ENCODE assay signal across 21 mouse cellular contexts in the genomic region with DNA sequence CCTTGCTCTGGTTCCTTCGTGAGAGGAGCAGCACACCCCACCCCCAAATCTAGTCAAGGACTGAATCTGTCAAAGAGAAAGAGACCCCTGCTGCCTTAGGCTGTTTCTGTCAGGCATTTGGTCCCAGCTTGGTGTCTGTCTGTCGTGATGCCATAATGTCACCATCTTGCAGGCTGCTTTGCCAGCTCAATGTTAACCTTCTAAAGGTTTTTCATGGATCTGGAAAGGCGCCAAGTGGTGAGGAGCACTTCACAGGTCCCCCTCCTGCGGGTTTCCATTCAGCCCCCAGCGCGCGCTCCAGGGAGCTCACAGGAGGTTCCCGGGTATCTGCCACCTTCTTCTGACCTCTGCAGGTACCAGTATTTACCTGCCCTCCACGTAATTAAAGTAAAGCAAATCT. TPM values are rescaled to one million over a fixed set of nuclear protein-coding genes. Genes with fewer than 3 reads are reported as not detected.
DNase-seq lines count a peak whose midpoint lies in the region; ATAC-seq and TF ChIP-seq lines count a peak whose summit lies in the region.
"Had no signal": no experiment of that assay in that cellular context is flagged by ENCODE, and none has a peak within 500 bp of the region (broad histone marks: within the 10 kb centered on the region; RNA-seq: fewer than 3 reads in every experiment).

No protein-coding gene starts in this region.

- no peak for TF ChIP-seq POLR2A in myocyte (IDR thresholded peaks at IDR 0.05; ENCODE audit: insufficient read length, low read depth)

- peaks cover 71% of the 10 kb centered on the region for H3K4me1 ChIP-seq in liver, embryonic 12.5 days
- H3K4me1 ChIP-seq in liver, embryonic 11.5 days (replicated peaks; ENCODE audit: control insufficient read depth, insufficient read depth, low read length) = peaks cover 26% of the 10 kb centered on the region

- 55% methylated on average over 9 of the region's 9 CpGs for WGBS in liver, embryonic 12.5 days (ENCODE audit: insufficient replicate concordance)
- WGBS in liver, embryonic 11.5 days = 46% methylated on average over 9 of the region's 9 CpGs

- H3K79me2 ChIP-seq in myocyte (ENCODE audit: control insufficient read depth, insufficient read depth) = no peaks in the 10 kb centered on the region

- ATAC-seq in cerebellum, adult (ENCODE audit: insufficient number of reproducible peaks, low FRiP score, low TSS enrichment) = no peak
- no peak for ATAC-seq in liver, embryonic 12.5 days
- no peak for ATAC-seq in liver, embryonic 11.5 days (replicated peaks; ENCODE audit: low FRiP score)
- ATAC-seq in granulocyte monocyte progenitor cell, adult 5-6 weeks (replicated peaks; ENCODE audit: poor library complexity, severe bottlenecking) = no peak
- ATAC-seq: activated CD4-positive, CD25-positive, alpha-beta regulatory T cell, adult 4 months; forebrain, embryonic 16.5 days; intestine, embryonic 15.5 days; Patski had no signal

- no peaks in the 10 kb centered on the region for H3K36me3 ChIP-seq in liver, embryonic 12.5 days
- H3K36me3 ChIP-seq in liver, embryonic 11.5 days (ENCODE audit: control insufficient read depth, insufficient read depth, low read length) = no peaks in the 10 kb centered on the region
- H3K36me3 ChIP-seq in myocyte (ENCODE audit: control insufficient read depth, insufficient read depth) = no peaks in the 10 kb centered on the region
- H3K36me3 ChIP-seq: embryonic facial prominence, embryonic 13.5 days; forebrain, embryonic 12.5 days; heart, embryonic 15.5 days; intestine, embryonic 15.5 days had no signal

- no peak overlapping the region for H3K9ac ChIP-seq in liver, embryonic 12.5 days
- H3K9ac ChIP-seq in liver, embryonic 11.5 days (ENCODE audit: low read depth, low read length) = no peak overlapping the region
- H3K9ac ChIP-seq: embryonic facial prominence, embryonic 13.5 days; forebrain, embryonic 12.5 days; heart, embryonic 15.5 days; hindbrain, embryonic 14.5 days; intestine, embryonic 15.5 days had no signal

- H3K4me3 ChIP-seq in liver, embryonic 12.5 days = no peak overlapping the region
- H3K4me3 ChIP-seq in liver, embryonic 11.5 days (ENCODE audit: low read depth, low read length) = no peak overlapping the region
- no peak overlapping the region for H3K4me3 ChIP-seq in myocyte
- H3K4me3 ChIP-seq: embryonic facial prominence, embryonic 13.5 days; forebrain, embryonic 12.5 days; heart, adult 2 months; heart, embryonic 15.5 days; intestine, embryonic 15.5 days had no signal

- no peaks in the 10 kb centered on the region for H3K27me3 ChIP-seq in liver, embryonic 12.5 days (replicated peaks)
- no peaks in the 10 kb centered on the region for H3K27me3 ChIP-seq in liver, embryonic 11.5 days (replicated peaks; ENCODE audit: control insufficient read depth, insufficient read depth, low read length)
- no peaks in the 10 kb centered on the region for H3K27me3 ChIP-seq in myocyte (ENCODE audit: control insufficient read depth, insufficient read depth, insufficient read length)
- H3K27me3 ChIP-seq: embryonic facial prominence, embryonic 13.5 days; forebrain, embryonic 12.5 days; heart, embryonic 15.5 days; intestine, embryonic 15.5 days; Patski had no signal

- H3K27ac ChIP-seq in liver, embryonic 12.5 days = no peak overlapping the region
- H3K27ac ChIP-seq in liver, embryonic 11.5 days (ENCODE audit: low read depth, low read length) = no peak overlapping the region
- H3K27ac ChIP-seq: embryonic facial prominence, embryonic 13.5 days; forebrain, embryonic 12.5 days; heart, adult 2 months; heart, embryonic 15.5 days; hindbrain, embryonic 14.5 days; intestine, embryonic 15.5 days had no signal

- H3ac ChIP-seq in myocyte (ENCODE audit: control insufficient read depth, insufficient read length) = no peak overlapping the region

- peak overlapping the region; percentile 65 for H3K4me2 ChIP-seq in liver, embryonic 12.5 days
- no peak overlapping the region for H3K4me2 ChIP-seq in liver, embryonic 11.5 days
- peak overlapping the region; percentile 49 for H3K4me2 ChIP-seq in myocyte (ENCODE audit: low read depth)
- H3K4me2 ChIP-seq: embryonic facial prominence, embryonic 13.5 days; forebrain, embryonic 12.5 days; heart, embryonic 11.5 days; heart, embryonic 15.5 days; hindbrain, embryonic 14.5 days; intestine, embryonic 15.5 days had no signal

- peak; percentile 63 for DNase-seq in cerebellum, adult 9-10 months
- no peak for DNase-seq in liver, embryonic 11.5 days (ENCODE audit: low spot score)
- DNase-seq in retina, postnatal 1 day = peak; percentile 20
- DNase-seq in retina, embryonic 14.5 days (ENCODE audit: low spot score) = no peak
- DNase-seq: adrenal gland, postnatal 14 days; gastrocnemius, postnatal 10 days; heart, adult 2 months; heart, postnatal 14 days had no signal

- H3K9me3 ChIP-seq in liver, embryonic 12.5 days (replicated peaks) = no peaks in the 10 kb centered on the region
- no peaks in the 10 kb centered on the region for H3K9me3 ChIP-seq in liver, embryonic 11.5 days (ENCODE audit: control insufficient read depth, low read length)
- H3K9me3 ChIP-seq: embryonic facial prominence, embryonic 13.5 days; forebrain, embryonic 12.5 days; heart, embryonic 15.5 days; intestine, embryonic 15.5 days had no signal

TF ChIP-seq in myocyte, 11 proteins besides CTCF, POLR2A, EP300 and RAD21:
- no peak for TF ChIP-seq CEBPB (IDR thresholded peaks at IDR 0.05; ENCODE audit: insufficient read depth, poor library complexity, severe bottlenecking)
- no peak for TF ChIP-seq MAX (IDR thresholded peaks at IDR 0.05; ENCODE audit: low read depth)
TF ChIP-seq in myocyte: peak in this region for 0.

RNA-seq across cellular contexts. Expression of gene Specc1, which starts 51.4 kb away (rescaled TPM):
- polyA plus RNA-seq in liver, embryonic 12.5 days (2016; fragmentation: Nextera tagmentation; extraction: Ambion mirVana) = 36.4 and 38.7 TPM in 2 replicates
- polyA plus RNA-seq in liver, embryonic 11.5 days (2014; fragmentation: Nextera tagmentation; extraction: Ambion mirVana) = 23.6 and 23.7 TPM in 2 replicates
- polyA plus RNA-seq in myocyte (2012; fragmentation: generic; extraction: Trizol) = 27.7 TPM
- 14.4 and 16.0 TPM in 2 replicates for total RNA-seq in granulocyte monocyte progenitor cell, adult 5-6 weeks (2014; fragmentation: Nextera tagmentation)
- total RNA-seq in granulocyte monocyte progenitor cell, adult 5-6 weeks (2017) = 21.6 and 26.0 TPM in 2 replicates

Comparison
In these comparisons a context has a peak if more than half of its experiments do, and no peak if none do; other contexts are left out.
1. DNase-seq: peak in cerebellum, adult 9-10 months (single experiment) and retina, postnatal 1 day (single experiment); none in liver, embryonic 11.5 days (single experiment) and retina, embryonic 14.5 days (single experiment).